Mouse (Mus musculus) embryonic facial prominence, embryonic 10.5 days (tissue): Measurements from ENCODE around the gene Tnfaip3. TPM values are rescaled to one million over a fixed set of nuclear protein-coding genes. Genes with fewer than 3 reads are reported as not detected.

Experiments used
- DNase-seq: peaks from one replicate; pipeline ENCODE4 v3.0.0-alpha.2; 2017; ENCODE audit warnings: low spot score
- H3K27ac ChIP-seq: fragments of 300-500 bp; sonication (generic); replicated peaks from 2 replicates; pipeline ENCODE4 v1.5.1; 2016; ENCODE audit warnings: mild to moderate bottlenecking
- H3K27me3 ChIP-seq: fragments of 300-500 bp; sonication (generic); replicated peaks from 2 replicates; pipeline ENCODE4 v1.6.1; 2016; ENCODE audit warnings: low read depth, mild to moderate bottlenecking; ENCODE audit not compliant: poor library complexity, severe bottlenecking
- H3K36me3 ChIP-seq: fragments of 300-500 bp; sonication (generic); replicated peaks from 2 replicates; pipeline ENCODE4 v1.6.1; 2016; ENCODE audit warnings: mild to moderate bottlenecking, moderate library complexity
- H3K4me1 ChIP-seq: fragments of 300-500 bp; sonication (generic); 2 replicates; pipeline ENCODE4 v1.6.1; 2016
- H3K4me3 ChIP-seq: fragments of 300-500 bp; sonication (generic); 2 replicates; pipeline ENCODE4 v1.5.1; 2016; ENCODE audit warnings: mild to moderate bottlenecking, moderate library complexity
- H3K9me3 ChIP-seq: fragments of 300-500 bp; sonication (generic); 2 replicates; pipeline ENCODE4 v1.6.1; 2016; ENCODE audit warnings: mild to moderate bottlenecking
- WGBS: fragments of 180-500 bp; shearing (Covaris S2); methylation state at CpG from one replicate; pipeline ENCODE4 v1.1.7; 2016; 5-methylcytosine and 5-hydroxymethylcytosine counted together
- polyA plus RNA-seq: library from polyadenylated mRNA; unstranded; fragments of >200 nt; fragmentation: Nextera tagmentation; extraction: Ambion mirVana; gene quantifications from 2 replicates; pipeline ENCODE4 v1.2.1, GENCODE M21; 2016

Gene Tnfaip3
- polyA plus RNA-seq, 1 experiment from 2014 or later = 1.4 TPM

DNA sequence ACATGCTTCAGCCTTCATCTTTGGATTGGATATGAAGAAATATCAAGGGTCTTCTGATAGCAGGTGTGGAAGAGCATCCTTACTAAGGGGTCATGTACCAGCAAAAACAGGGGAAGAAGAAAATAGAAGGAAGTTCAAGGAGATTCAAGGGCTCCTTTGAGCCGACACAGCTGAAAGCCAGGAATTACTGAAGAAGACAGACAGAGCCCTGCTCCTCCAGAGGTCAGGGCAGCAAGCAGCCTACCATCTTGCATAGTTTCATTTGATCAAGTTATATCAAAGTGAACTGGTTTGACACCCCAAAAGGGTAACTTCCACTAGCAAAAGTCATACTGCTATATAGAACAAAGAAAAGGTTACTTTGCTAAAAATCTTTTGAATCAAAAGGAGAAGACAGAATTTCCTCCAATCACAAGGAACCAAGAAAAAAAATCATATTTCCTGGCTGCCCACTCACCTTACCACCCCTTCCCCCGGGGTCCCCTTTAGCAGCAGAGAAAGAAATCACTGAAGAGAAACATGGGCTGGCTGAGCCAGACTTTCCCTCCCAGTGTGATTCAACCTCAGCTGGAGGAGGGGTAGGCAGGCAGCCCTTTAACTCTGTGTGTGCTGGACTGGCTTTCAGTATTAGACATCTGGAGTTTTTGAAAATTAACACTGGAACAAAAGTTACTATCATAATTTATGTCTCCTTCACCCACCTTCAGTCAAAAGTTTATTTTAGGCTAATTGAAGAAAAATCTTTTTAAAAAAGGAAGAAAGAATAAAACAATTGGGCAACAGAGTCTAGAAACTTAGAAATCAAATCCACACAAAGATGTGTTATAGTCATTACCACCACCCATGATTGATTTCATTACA is 28.2 kb downstream of the Tnfaip3 start:
- 26% methylated on average over 2 of the region's 2 CpGs for WGBS
- Histone ChIP-seq H3K36me3 (no peaks in the 10 kb centered on the region), H3K4me3 (no peak overlapping the region), H3K4me1 (peaks cover 7% of the 10 kb centered on the region), H3K27me3 (no peaks in the 10 kb centered on the region), H3K9me3 (no peaks in the 10 kb centered on the region), H3K27ac (no peak overlapping the region)
- DNase-seq = peak; percentile 12

DNA sequence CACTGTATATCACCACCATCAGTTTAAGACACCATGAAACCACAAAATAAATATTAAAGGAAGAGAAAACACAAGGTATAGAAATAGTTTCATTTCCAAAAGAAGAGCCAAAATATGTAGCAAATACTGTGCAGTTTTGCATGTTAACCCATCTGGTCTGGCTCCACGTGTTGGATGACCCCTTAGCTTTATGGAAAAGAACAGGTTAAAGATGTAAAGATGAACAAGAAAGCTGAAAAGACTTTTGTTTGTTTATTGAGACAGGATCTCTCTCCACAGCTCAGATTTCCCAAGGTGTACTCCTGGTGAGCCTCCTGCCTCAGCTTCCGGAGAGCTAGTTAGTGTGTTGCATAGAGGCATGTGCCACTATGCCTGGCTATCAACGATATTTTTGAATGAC is 29.9 kb downstream of the Tnfaip3 start:
- Histone ChIP-seq H3K9me3 (no peaks in the 10 kb centered on the region), H3K27me3 (no peaks in the 10 kb centered on the region), H3K36me3 (no peaks in the 10 kb centered on the region), H3K4me3 (no peak overlapping the region), H3K27ac (no peak overlapping the region), H3K4me1 (peaks cover 7% of the 10 kb centered on the region)
- 82% methylated on average over 3 of the region's 3 CpGs for WGBS
- no peak for DNase-seq

DNA sequence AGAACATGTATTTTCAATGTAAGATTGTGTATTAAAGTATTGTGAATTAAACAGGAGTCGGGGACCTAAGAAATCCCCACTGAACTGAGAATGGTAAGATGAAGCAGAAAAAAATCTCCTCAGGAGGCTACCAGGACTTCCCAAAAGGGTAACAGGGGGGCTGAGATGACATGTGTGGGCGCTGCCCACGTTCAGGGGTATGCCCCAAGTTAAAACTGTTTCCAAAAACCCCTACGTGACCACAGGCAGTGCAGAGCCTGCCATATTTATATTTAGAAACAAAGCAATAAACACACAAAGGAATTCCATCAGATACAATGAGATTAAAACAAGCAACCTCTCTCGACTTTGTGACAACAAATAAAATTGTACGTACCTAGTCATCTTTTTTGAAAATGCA is 31.9 kb downstream of the Tnfaip3 start:
- H3K36me3 ChIP-seq = no peaks in the 10 kb centered on the region
- H3K9me3 ChIP-seq = no peaks in the 10 kb centered on the region
- WGBS = 84% methylated on average over 6 of the region's 6 CpGs
- DNase-seq = no peak
- no peak overlapping the region for H3K4me3 ChIP-seq
- peaks cover 7% of the 10 kb centered on the region for H3K4me1 ChIP-seq
- H3K27ac ChIP-seq = no peak overlapping the region
- no peaks in the 10 kb centered on the region for H3K27me3 ChIP-seq

DNA sequence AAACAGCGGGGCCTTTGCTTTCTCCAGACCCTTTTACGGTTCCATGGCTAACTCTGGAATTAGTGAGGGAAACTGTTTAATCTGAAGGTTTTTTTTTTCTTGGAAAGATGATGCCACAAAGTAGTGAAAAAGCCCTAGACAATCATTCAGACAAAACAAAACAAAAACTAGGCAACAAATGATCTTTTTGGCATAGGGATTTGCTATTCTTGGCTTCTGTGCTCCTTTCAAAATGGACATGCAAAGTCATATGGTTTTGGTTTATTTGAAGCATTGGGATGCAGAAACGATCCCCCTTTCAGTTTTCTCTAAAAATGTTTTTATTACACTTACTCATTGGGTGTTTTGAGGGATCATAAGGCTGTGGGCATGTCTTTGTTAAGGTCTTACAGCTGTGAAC is 41.0 kb downstream of the Tnfaip3 start:
- Histone ChIP-seq H3K4me3 (no peak overlapping the region), H3K27ac (no peak overlapping the region), H3K4me1 (no peaks in the 10 kb centered on the region), H3K27me3 (no peaks in the 10 kb centered on the region), H3K36me3 (no peaks in the 10 kb centered on the region), H3K9me3 (no peaks in the 10 kb centered on the region)
- WGBS = 90% methylated on average over 3 of the region's 3 CpGs
- DNase-seq = no peak

DNA sequence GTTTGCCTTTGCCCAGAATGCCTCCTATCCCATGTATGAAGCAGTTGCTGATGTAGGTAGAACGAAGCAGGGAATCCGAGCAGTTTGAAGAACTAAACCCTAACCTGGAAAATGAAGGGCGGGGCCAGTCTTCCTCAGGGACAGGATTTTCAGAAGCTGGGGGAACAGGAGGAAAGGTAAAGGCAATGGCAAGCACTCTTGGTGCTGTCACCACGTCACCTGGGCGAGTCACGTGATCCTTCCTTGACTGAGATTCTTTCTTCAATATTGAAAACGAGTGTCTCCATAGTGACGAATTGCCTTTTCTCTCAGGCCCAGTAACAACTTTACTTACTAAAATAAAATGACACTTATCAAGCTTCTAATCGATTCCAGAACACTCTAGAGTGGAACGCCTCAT is 48.6 kb downstream of the Tnfaip3 start:
- Histone ChIP-seq H3K4me1 (no peaks in the 10 kb centered on the region), H3K9me3 (no peaks in the 10 kb centered on the region), H3K36me3 (no peaks in the 10 kb centered on the region), H3K4me3 (no peak overlapping the region), H3K27me3 (no peaks in the 10 kb centered on the region), H3K27ac (no peak overlapping the region)
- DNase-seq = no peak
- WGBS = 86% methylated on average over 10 of the region's 10 CpGs

DNA sequence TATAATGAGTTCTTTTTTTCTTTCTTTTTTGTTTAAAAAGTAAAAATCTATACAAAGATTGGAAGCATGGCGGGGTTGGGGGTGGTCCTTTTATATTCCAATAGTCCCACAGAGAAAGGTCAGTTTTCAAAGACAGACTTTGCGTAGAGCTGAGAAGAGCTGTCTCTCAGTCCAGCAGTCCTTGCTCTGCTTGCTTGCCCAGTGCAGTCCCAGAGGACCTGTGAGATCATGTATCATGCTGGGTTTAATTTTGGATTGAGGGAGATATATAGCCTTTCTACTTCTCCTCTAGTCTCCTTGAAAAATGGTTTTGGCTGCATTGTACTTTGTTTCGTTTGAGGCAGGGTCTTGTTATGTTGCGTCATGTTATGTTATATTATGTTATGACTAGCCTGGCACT is 49.9 kb downstream of the Tnfaip3 start:
- Histone ChIP-seq H3K9me3 (no peaks in the 10 kb centered on the region), H3K27me3 (no peaks in the 10 kb centered on the region), H3K36me3 (no peaks in the 10 kb centered on the region), H3K4me3 (no peak overlapping the region), H3K4me1 (no peaks in the 10 kb centered on the region), H3K27ac (no peak overlapping the region)
- WGBS = 88% methylated on average over 4 of the region's 4 CpGs
- DNase-seq = no peak

DNA sequence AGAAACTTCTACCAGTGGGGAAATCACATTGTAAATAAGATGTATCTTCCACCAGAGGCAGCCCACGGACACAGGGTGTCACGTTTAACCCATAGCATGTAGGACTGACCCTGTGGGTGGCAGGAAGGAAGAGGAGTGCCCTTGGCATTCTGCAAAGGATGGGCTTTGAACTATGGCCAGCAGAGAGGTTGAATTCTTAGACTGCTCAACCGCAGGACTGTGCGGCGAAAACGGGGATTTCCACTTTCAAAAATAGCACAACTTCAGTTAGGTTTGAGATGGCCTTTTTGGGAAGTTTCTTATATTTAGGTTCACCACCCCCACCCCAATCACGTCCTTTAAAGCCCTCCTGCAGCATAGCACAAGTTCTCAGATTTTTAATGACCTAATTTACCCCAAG is 50.6 kb downstream of the Tnfaip3 start:
- H3K4me1 ChIP-seq = 0 out of 2 replicates have a peak, but pooled peaks cover 4% of the 10 kb centered on the region
- H3K36me3 ChIP-seq = no peaks in the 10 kb centered on the region
- H3K9me3 ChIP-seq = no peaks in the 10 kb centered on the region
- 81% methylated on average over 7 of the region's 7 CpGs for WGBS
- H3K27ac ChIP-seq = no peak overlapping the region
- DNase-seq = no peak
- H3K27me3 ChIP-seq = no peaks in the 10 kb centered on the region
- no peak overlapping the region for H3K4me3 ChIP-seq

DNA sequence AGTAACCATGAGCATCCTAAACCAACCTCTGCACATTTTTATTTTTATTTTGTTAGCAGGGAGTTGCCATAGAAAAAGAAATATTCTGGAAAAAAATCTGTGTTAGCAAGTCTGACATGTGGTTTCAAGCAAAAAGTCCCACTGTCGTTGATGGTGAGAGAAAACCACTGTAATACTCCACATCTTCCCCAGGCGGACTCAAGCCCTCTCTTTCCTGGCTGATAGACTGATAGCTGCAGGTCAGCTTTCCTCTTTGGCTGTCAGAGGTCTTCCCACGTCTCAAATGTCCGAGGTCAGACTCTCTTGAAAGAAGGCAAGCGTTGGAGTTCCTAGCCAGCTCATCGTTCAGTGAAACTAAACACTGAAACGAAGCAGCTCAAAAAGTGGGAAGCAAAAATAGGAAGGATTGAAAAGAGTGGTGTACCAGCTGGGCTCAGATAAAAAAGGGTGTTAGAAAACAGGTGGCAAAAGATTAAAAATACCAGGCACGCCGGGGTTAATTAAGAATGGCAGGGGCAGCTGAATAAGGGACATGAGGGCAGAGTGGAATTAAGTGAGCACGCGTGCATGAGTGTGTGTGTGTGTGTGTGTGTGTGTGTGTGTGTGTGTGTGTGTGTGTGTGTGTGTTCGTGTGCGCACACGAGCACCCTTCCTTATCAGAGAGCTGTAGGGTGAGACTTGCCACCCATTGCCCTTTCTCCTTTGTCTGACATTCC is 55.5 kb downstream of the Tnfaip3 start:
- Histone ChIP-seq H3K27ac (no peak overlapping the region), H3K27me3 (no peaks in the 10 kb centered on the region), H3K4me1 (0 out of 2 replicates have a peak, but pooled peaks cover 5% of the 10 kb centered on the region), H3K36me3 (no peaks in the 10 kb centered on the region), H3K9me3 (no peaks in the 10 kb centered on the region), H3K4me3 (no peak overlapping the region)
- no peak for DNase-seq
- 57% methylated on average over 14 of the region's 14 CpGs for WGBS

DNA sequence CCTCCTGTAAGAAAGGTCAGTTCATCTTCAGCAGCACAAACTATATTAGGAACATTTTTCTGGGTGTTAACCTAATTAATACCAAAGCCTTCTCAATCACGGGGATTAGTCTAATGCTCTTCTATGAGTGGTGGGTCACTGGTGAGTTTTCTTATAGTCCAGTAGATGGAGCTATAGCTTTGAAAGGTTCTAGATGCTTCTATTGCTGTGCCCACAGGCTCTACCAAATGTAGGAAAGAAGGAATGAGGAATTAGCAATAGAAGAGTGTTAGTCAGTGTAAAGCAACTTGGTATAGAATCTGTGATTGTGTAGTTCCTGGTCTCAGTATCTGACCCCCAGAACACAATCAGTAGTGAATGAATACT is 61.8 kb downstream of the Tnfaip3 start:
- no peak for DNase-seq
- WGBS = 12% methylated on average over 1 of the region's 1 CpGs
- Histone ChIP-seq H3K27me3 (no peaks in the 10 kb centered on the region), H3K4me1 (no peaks in the 10 kb centered on the region), H3K4me3 (no peak overlapping the region), H3K9me3 (no peaks in the 10 kb centered on the region), H3K36me3 (no peaks in the 10 kb centered on the region), H3K27ac (no peak overlapping the region)

DNA sequence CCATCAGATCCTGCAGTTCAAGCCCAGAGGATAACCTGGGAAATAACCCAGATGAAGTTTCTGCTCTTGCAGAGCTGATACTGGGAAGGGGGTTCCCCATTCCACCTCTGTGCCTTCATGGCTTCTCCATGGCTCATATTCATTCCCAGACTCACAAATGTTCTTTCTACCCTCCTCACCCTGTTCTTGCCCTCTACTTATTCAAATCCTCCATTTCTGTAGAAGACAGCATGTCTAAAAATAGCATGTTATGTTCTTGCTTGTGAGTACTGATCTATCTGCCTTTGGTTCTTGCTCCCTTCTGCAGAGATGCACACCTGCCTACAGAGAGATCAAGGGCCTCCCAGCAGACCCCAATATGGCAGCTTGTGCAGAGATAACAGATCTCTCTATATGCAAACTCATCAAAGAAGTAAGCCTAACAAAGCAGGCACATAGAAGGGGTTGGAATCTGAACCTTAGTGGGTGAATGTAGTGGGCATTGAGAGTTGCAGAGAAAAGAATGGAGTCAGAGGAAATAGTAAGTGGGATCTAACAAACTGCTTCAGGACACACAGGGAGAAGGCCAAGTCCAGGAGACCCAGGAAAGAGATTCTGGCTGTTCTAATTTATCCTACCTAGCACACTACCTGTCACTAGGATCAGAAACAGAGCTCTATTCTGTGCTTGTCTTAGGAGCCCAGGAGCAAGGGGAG is 62.3 kb downstream of the Tnfaip3 start:
- no peak overlapping the region for H3K4me3 ChIP-seq
- H3K4me1 ChIP-seq = no peaks in the 10 kb centered on the region
- H3K36me3 ChIP-seq = no peaks in the 10 kb centered on the region
- no peak for DNase-seq
- H3K27ac ChIP-seq = no peak overlapping the region
- H3K27me3 ChIP-seq = no peaks in the 10 kb centered on the region
- H3K9me3 ChIP-seq = no peaks in the 10 kb centered on the region
